Mouse (Mus musculus): ENCODE results near the gene Ell. TPM values are rescaled to one million over a fixed set of nuclear protein-coding genes. Genes with fewer than 3 reads are reported as not detected.

Gene Ell
- polyA plus RNA-seq, 1 experiment from 2014 or later: 22.7 TPM

GRCm38 (mm10) chr8:70627041-70627440 lies 87.8 kb downstream of the Ell start:
- H3K27me3 ChIP-seq (ENCODE audit: poor library complexity, severe bottlenecking): peaks cover 33% of the 10 kb centered on the region
- no peak overlapping the region for H3K4me3 ChIP-seq
- H3K27ac ChIP-seq: no peak overlapping the region
- no peaks in the 10 kb centered on the region for H3K9me3 ChIP-seq
- no peaks in the 10 kb centered on the region for H3K36me3 ChIP-seq (replicated peaks)
- H3K4me1 ChIP-seq: peaks cover 35% of the 10 kb centered on the region
- DNase-seq (ENCODE audit: extremely low spot score, low spot score): no peak
- WGBS: 94% methylated on average over 5 of the region's 5 CpGs

- peak overlapping the region; percentile 61 for H3K4me3 ChIP-seq
- 64% methylated on average over 7 of the region's 7 CpGs for WGBS
- peak overlapping the region; percentile 86; the same call in 1 of the 2 replicates for H3K27ac ChIP-seq
- no peak for DNase-seq (ENCODE audit: extremely low spot score, low spot score)
- peaks cover 39% of the 10 kb centered on the region for H3K27me3 ChIP-seq (ENCODE audit: poor library complexity, severe bottlenecking)
- peaks cover 41% of the 10 kb centered on the region for H3K4me1 ChIP-seq
- no peaks in the 10 kb centered on the region for H3K9me3 ChIP-seq
- H3K36me3 ChIP-seq (replicated peaks): no peaks in the 10 kb centered on the region
Observed at GRCm38 (mm10) chr8:70628986-70629490, 89.8 kb downstream of the Ell start.

GRCm38 (mm10) chr8:70629574-70630531 lies 90.6 kb downstream of the Ell start:
- DNase-seq (ENCODE audit: extremely low spot score, low spot score): peak; percentile 93
- H3K27ac ChIP-seq: peak overlapping the region; percentile 86
- H3K4me1 ChIP-seq: peaks cover 42% of the 10 kb centered on the region

GRCm38 (mm10) chr8:70630532-70631381 lies 91.5 kb downstream of the Ell start:
- WGBS: 13% methylated on average over 22 of the region's 22 CpGs
- H3K9me3 ChIP-seq: no peaks in the 10 kb centered on the region
- H3K4me3 ChIP-seq: peak overlapping the region; percentile 61
- H3K27me3 ChIP-seq (ENCODE audit: poor library complexity, severe bottlenecking): peaks cover 39% of the 10 kb centered on the region
- peak; percentile 48 for DNase-seq (ENCODE audit: extremely low spot score, low spot score)
- peak overlapping the region; percentile 86 for H3K27ac ChIP-seq
- no peaks in the 10 kb centered on the region for H3K36me3 ChIP-seq (replicated peaks)
- peaks cover 36% of the 10 kb centered on the region for H3K4me1 ChIP-seq

More at GRCm38 (mm10) chr8:70629574-70630531, 90.6 kb downstream of the Ell start:
- peaks cover 39% of the 10 kb centered on the region for H3K27me3 ChIP-seq (ENCODE audit: poor library complexity, severe bottlenecking)
- H3K36me3 ChIP-seq (replicated peaks): no peaks in the 10 kb centered on the region
- H3K9me3 ChIP-seq: no peaks in the 10 kb centered on the region
- peak overlapping the region; percentile 61 for H3K4me3 ChIP-seq
- 1% methylated on average over 60 of the region's 60 CpGs for WGBS

GRCm38 (mm10) chr8:70631436-70631835 lies 92.2 kb downstream of the Ell start:
- no peak for DNase-seq (ENCODE audit: extremely low spot score, low spot score)
- Histone ChIP-seq H3K36me3 (replicated peaks) (no peaks in the 10 kb centered on the region), H3K27ac (0 out of 2 replicates have a peak overlapping the region, but pooled peaks have one; percentile 31), H3K9me3 (no peaks in the 10 kb centered on the region), H3K27me3 (ENCODE audit: poor library complexity, severe bottlenecking) (peaks cover 39% of the 10 kb centered on the region), H3K4me3 (peak overlapping the region; percentile 61), H3K4me1 (peaks cover 39% of the 10 kb centered on the region)
- WGBS: 19% methylated on average over 24 of the region's 24 CpGs

GRCm38 (mm10) chr8:70632346-70632892 lies 93.2 kb downstream of the Ell start, which contains the start of gene Gdf15:
Gene Gdf15, minus strand, starts transcription at chr8:70632456.
- no peaks in the 10 kb centered on the region for H3K36me3 ChIP-seq (replicated peaks)
- peaks cover 48% of the 10 kb centered on the region for H3K4me1 ChIP-seq
- H3K9me3 ChIP-seq: no peaks in the 10 kb centered on the region
- peaks cover 39% of the 10 kb centered on the region for H3K27me3 ChIP-seq (ENCODE audit: poor library complexity, severe bottlenecking)
- DNase-seq (ENCODE audit: extremely low spot score, low spot score): no peak
- peak within 1 kb of the TSS; percentile 61 for H3K4me3 ChIP-seq
- WGBS: 76% methylated on average over 6 of the region's 6 CpGs
- 0 out of 2 replicates have a peak within 1 kb of the TSS, but pooled peaks have one; percentile 31 for H3K27ac ChIP-seq

GRCm38 (mm10) chr8:70634066-70634465 lies 94.8 kb downstream of the Ell start:
- Histone ChIP-seq H3K27ac (no peak overlapping the region), H3K36me3 (replicated peaks) (no peaks in the 10 kb centered on the region), H3K4me1 (peaks cover 47% of the 10 kb centered on the region), H3K9me3 (no peaks in the 10 kb centered on the region), H3K27me3 (ENCODE audit: poor library complexity, severe bottlenecking) (peaks cover 34% of the 10 kb centered on the region), H3K4me3 (no peak overlapping the region)
- no peak for DNase-seq (ENCODE audit: extremely low spot score, low spot score)
- WGBS: 74% methylated on average over 6 of the region's 6 CpGs

GRCm38 (mm10) chr8:70635527-70635926 lies 96.3 kb downstream of the Ell start:
- no peak for DNase-seq (ENCODE audit: extremely low spot score, low spot score)
- H3K9me3 ChIP-seq: no peaks in the 10 kb centered on the region
- peaks cover 32% of the 10 kb centered on the region for H3K27me3 ChIP-seq (ENCODE audit: poor library complexity, severe bottlenecking)
- H3K36me3 ChIP-seq (replicated peaks): no peaks in the 10 kb centered on the region
- no peak overlapping the region for H3K4me3 ChIP-seq
- H3K27ac ChIP-seq: peak overlapping the region; percentile 22
- peaks cover 32% of the 10 kb centered on the region for H3K4me1 ChIP-seq
- 84% methylated on average over 6 of the region's 6 CpGs for WGBS

GRCm38 (mm10) chr8:70636838-70637237 lies 97.6 kb downstream of the Ell start:
- Histone ChIP-seq H3K4me1 (peaks cover 19% of the 10 kb centered on the region), H3K27me3 (ENCODE audit: poor library complexity, severe bottlenecking) (peaks cover 19% of the 10 kb centered on the region), H3K4me3 (no peak overlapping the region), H3K9me3 (no peaks in the 10 kb centered on the region), H3K27ac (0 out of 2 replicates have a peak overlapping the region, but pooled peaks have one; percentile 42), H3K36me3 (replicated peaks) (no peaks in the 10 kb centered on the region)
- DNase-seq (ENCODE audit: extremely low spot score, low spot score): no peak
- WGBS: 68% methylated on average over 8 of the region's 8 CpGs

GRCm38 (mm10) chr8:70638752-70639151 lies 99.5 kb downstream of the Ell start:
- peaks cover 16% of the 10 kb centered on the region for H3K4me1 ChIP-seq
- H3K27me3 ChIP-seq (ENCODE audit: poor library complexity, severe bottlenecking): no peaks in the 10 kb centered on the region
- DNase-seq (ENCODE audit: extremely low spot score, low spot score): no peak
- 87% methylated on average over 9 of the region's 9 CpGs for WGBS
- no peak overlapping the region for H3K4me3 ChIP-seq
- no peaks in the 10 kb centered on the region for H3K9me3 ChIP-seq
- no peak overlapping the region for H3K27ac ChIP-seq
- no peaks in the 10 kb centered on the region for H3K36me3 ChIP-seq (replicated peaks)
